Mouse (Mus musculus) hindbrain, embryonic 10.5 days (tissue): ENCODE data around the gene Psmg3. TPM values are rescaled to one million over a fixed set of nuclear protein-coding genes. Genes with fewer than 3 reads are reported as not detected.

Source experiments
- DNase-seq: peaks from one replicate; pipeline ENCODE4 v3.0.0-alpha.2; 2017; ENCODE audit warnings: low spot score
- H3K27ac ChIP-seq: fragments of 300-500 bp; sonication (generic); 2 replicates; pipeline ENCODE4 v1.5.1; 2016; ENCODE audit warnings: mild to moderate bottlenecking, moderate library complexity
- H3K27me3 ChIP-seq: fragments of 300-500 bp; sonication (generic); 2 replicates; pipeline ENCODE4 v1.6.1; 2016; ENCODE audit warnings: mild to moderate bottlenecking; ENCODE audit not compliant: poor library complexity, insufficient read depth, severe bottlenecking
- H3K36me3 ChIP-seq: fragments of 300-500 bp; sonication (generic); 2 replicates; pipeline ENCODE4 v1.6.1; 2016; ENCODE audit warnings: mild to moderate bottlenecking, moderate library complexity
- H3K4me1 ChIP-seq: fragments of 300-500 bp; sonication (generic); replicated peaks from 2 replicates; pipeline ENCODE4 v1.6.1; 2016; ENCODE audit warnings: mild to moderate bottlenecking
- H3K4me3 ChIP-seq: fragments of 300-500 bp; sonication (generic); 2 replicates; pipeline ENCODE4 v1.5.1; 2016; ENCODE audit warnings: mild to moderate bottlenecking, moderate library complexity
- H3K9me3 ChIP-seq: fragments of 300-500 bp; sonication (generic); 2 replicates; pipeline ENCODE4 v1.6.1; 2016; ENCODE audit warnings: mild to moderate bottlenecking, moderate library complexity
- WGBS: fragments of 180-500 bp; shearing (Covaris S2); methylation state at CpG from one replicate; pipeline ENCODE4 v1.1.7; 2016; 5-methylcytosine and 5-hydroxymethylcytosine counted together
- polyA plus RNA-seq: library from polyadenylated mRNA; unstranded; fragments of >200 nt; fragmentation: Nextera tagmentation; extraction: Ambion mirVana; gene quantifications from 2 replicates; pipeline ENCODE4 v1.2.1, GENCODE M21; 2016

Gene Psmg3
- polyA plus RNA-seq, 1 experiment from 2014 or later, result 97.5 TPM

- no peaks in the 10 kb centered on the region for H3K9me3 ChIP-seq
- no peak for DNase-seq
- H3K27ac ChIP-seq, result peak overlapping the region; percentile 88
- H3K36me3 ChIP-seq, result peaks cover 28% of the 10 kb centered on the region
- peaks cover 67% of the 10 kb centered on the region for H3K4me1 ChIP-seq
- 39% methylated on average over 12 of the region's 12 CpGs for WGBS
- peak overlapping the region; percentile 44 for H3K4me3 ChIP-seq
- H3K27me3 ChIP-seq, result peaks cover 60% of the 10 kb centered on the region
These were observed 28.4 kb downstream of the Psmg3 start for GRCm38 (mm10) chr5:139798168-139798900.

- H3K36me3 ChIP-seq, result peaks cover 28% of the 10 kb centered on the region
- DNase-seq, result peak; percentile 89
- WGBS, result 21% methylated on average over 11 of the region's 11 CpGs
- H3K27ac ChIP-seq, result peak overlapping the region; percentile 88
- H3K4me1 ChIP-seq, result peaks cover 71% of the 10 kb centered on the region
- H3K27me3 ChIP-seq, result peaks cover 68% of the 10 kb centered on the region
- H3K4me3 ChIP-seq, result peak overlapping the region; percentile 44
- H3K9me3 ChIP-seq, result no peaks in the 10 kb centered on the region
These were observed 29.1 kb downstream of the Psmg3 start for GRCm38 (mm10) chr5:139797473-139798167.

- Histone ChIP-seq H3K4me3 (peak overlapping the region; percentile 44; the same call in 1 of the 2 replicates), H3K4me1 (peaks cover 79% of the 10 kb centered on the region), H3K27ac (peak overlapping the region; percentile 88), H3K36me3 (peaks cover 27% of the 10 kb centered on the region), H3K9me3 (no peaks in the 10 kb centered on the region), H3K27me3 (peaks cover 70% of the 10 kb centered on the region)
- WGBS, result 23% methylated on average over 13 of the region's 13 CpGs
- DNase-seq, result peak; percentile 45
These were observed 29.8 kb downstream of the Psmg3 start for GRCm38 (mm10) chr5:139796900-139797299.

- Histone ChIP-seq H3K36me3 (peaks cover 21% of the 10 kb centered on the region), H3K9me3 (no peaks in the 10 kb centered on the region), H3K27ac (peak overlapping the region; percentile 88), H3K27me3 (peaks cover 69% of the 10 kb centered on the region), H3K4me3 (no peak overlapping the region), H3K4me1 (peaks cover 86% of the 10 kb centered on the region)
- WGBS, result 85% methylated on average over 9 of the region's 9 CpGs
- no peak for DNase-seq
These were observed 30.6 kb downstream of the Psmg3 start for GRCm38 (mm10) chr5:139796001-139796620.

GRCm38 (mm10) chr5:139794938-139795337 is 31.7 kb downstream of the Psmg3 start:
- H3K4me1 ChIP-seq, result peaks cover 91% of the 10 kb centered on the region

GRCm38 (mm10) chr5:139794137-139794536 is 32.5 kb downstream of the Psmg3 start:
- Histone ChIP-seq H3K4me3 (no peak overlapping the region), H3K36me3 (peaks cover 2% of the 10 kb centered on the region), H3K27ac (no peak overlapping the region), H3K4me1 (peaks cover 84% of the 10 kb centered on the region), H3K27me3 (peaks cover 49% of the 10 kb centered on the region), H3K9me3 (no peaks in the 10 kb centered on the region)
- DNase-seq, result no peak
- 85% methylated on average over 5 of the region's 5 CpGs for WGBS

More at GRCm38 (mm10) chr5:139794938-139795337, 31.7 kb downstream of the Psmg3 start:
- 67% methylated on average over 10 of the region's 10 CpGs for WGBS
- no peak for DNase-seq
- Histone ChIP-seq H3K36me3 (peaks cover 10% of the 10 kb centered on the region), H3K27me3 (peaks cover 57% of the 10 kb centered on the region), H3K4me3 (no peak overlapping the region), H3K27ac (0 out of 2 replicates have a peak overlapping the region, but pooled peaks have one; percentile 0), H3K9me3 (no peaks in the 10 kb centered on the region)

GRCm38 (mm10) chr5:139793338-139794089 is 33.2 kb downstream of the Psmg3 start:
- DNase-seq, result no peak
- Histone ChIP-seq H3K36me3 (no peaks in the 10 kb centered on the region), H3K27ac (no peak overlapping the region), H3K4me3 (peak overlapping the region; percentile 90), H3K9me3 (no peaks in the 10 kb centered on the region), H3K27me3 (peaks cover 43% of the 10 kb centered on the region), H3K4me1 (peaks cover 78% of the 10 kb centered on the region)
- WGBS, result 74% methylated on average over 11 of the region's 11 CpGs

- Histone ChIP-seq H3K27ac (no peak overlapping the region), H3K4me3 (peak overlapping the region; percentile 90), H3K27me3 (peaks cover 43% of the 10 kb centered on the region), H3K9me3 (no peaks in the 10 kb centered on the region), H3K4me1 (peaks cover 72% of the 10 kb centered on the region), H3K36me3 (no peaks in the 10 kb centered on the region)
- DNase-seq, result no peak
- WGBS, result 71% methylated on average over 3 of the region's 3 CpGs
These were observed 33.7 kb downstream of the Psmg3 start for GRCm38 (mm10) chr5:139792966-139793337.

- Histone ChIP-seq H3K27me3 (peaks cover 43% of the 10 kb centered on the region), H3K4me3 (peak overlapping the region; percentile 90), H3K27ac (no peak overlapping the region), H3K36me3 (no peaks in the 10 kb centered on the region), H3K9me3 (no peaks in the 10 kb centered on the region), H3K4me1 (peaks cover 66% of the 10 kb centered on the region)
- 25% methylated on average over 11 of the region's 11 CpGs for WGBS
- no peak for DNase-seq
These were observed 34.4 kb downstream of the Psmg3 start for GRCm38 (mm10) chr5:139792159-139792775.

- DNase-seq, result peak; percentile 97
- no peaks in the 10 kb centered on the region for H3K36me3 ChIP-seq
- peak within 1 kb of the TSS; percentile 86 for H3K27ac ChIP-seq
- whole genome bisulfite sequencing, result under 1% methylated on average over 92 of the region's 92 CpGs
- peaks cover 58% of the 10 kb centered on the region for H3K4me1 ChIP-seq
- peaks cover 43% of the 10 kb centered on the region for H3K27me3 ChIP-seq
- H3K4me3 ChIP-seq, result peak within 1 kb of the TSS; percentile 90
- no peaks in the 10 kb centered on the region for H3K9me3 ChIP-seq
These were observed 35.2 kb downstream of the Psmg3 start, which contains the start of gene Mafk for GRCm38 (mm10) chr5:139791227-139792158. TSS of gene Mafk (plus strand) at chr5:139791513.

- peaks cover 23% of the 10 kb centered on the region for H3K27me3 ChIP-seq
- H3K27ac ChIP-seq, result no peak overlapping the region
- H3K36me3 ChIP-seq, result no peaks in the 10 kb centered on the region
- H3K4me1 ChIP-seq, result peaks cover 38% of the 10 kb centered on the region
- 62% methylated on average over 4 of the region's 4 CpGs for WGBS
- DNase-seq, result no peak
- no peak overlapping the region for H3K4me3 ChIP-seq
- no peaks in the 10 kb centered on the region for H3K9me3 ChIP-seq
These were observed 37.2 kb downstream of the Psmg3 start for GRCm38 (mm10) chr5:139789466-139789865.
